Mouse (Mus musculus): ENCODE measurements around the gene Slc35b2. TPM values are rescaled to one million over a fixed set of nuclear protein-coding genes. Genes with fewer than 3 reads are reported as not detected.

The Slc35b2 gene
- total RNA-seq, 4 experiments from 2014 or later: 17.2 to 22.9 (median 19.8) TPM

- no peak for DNase-seq (ENCODE audit: low spot score in 2 of 2)
Observed at GRCm38 (mm10) chr17:45563216-45563615, 458 bp upstream of the Slc35b2 start.

GRCm38 (mm10) chr17:45564531-45565084 is 934 bp downstream of the Slc35b2 start:
- DNase-seq (ENCODE audit: low spot score in 2 of 2): no peak

- no peak for DNase-seq (ENCODE audit: low spot score in 2 of 2)
Observed at GRCm38 (mm10) chr17:45565103-45565502, 1.4 kb downstream of the Slc35b2 start.

GRCm38 (mm10) chr17:45566031-45566359 is 2.3 kb downstream of the Slc35b2 start:
- no peak for DNase-seq (ENCODE audit: low spot score in 2 of 2)

- no peak for DNase-seq (ENCODE audit: low spot score in 2 of 2)
Observed at GRCm38 (mm10) chr17:45566360-45567161, 2.9 kb downstream of the Slc35b2 start.

GRCm38 (mm10) chr17:45567162-45567601 is 3.5 kb downstream of the Slc35b2 start:
- no peak for DNase-seq (ENCODE audit: low spot score in 2 of 2)

GRCm38 (mm10) chr17:45568990-45569389 is 5.3 kb downstream of the Slc35b2 start:
- no peak for DNase-seq (ENCODE audit: low spot score in 2 of 2)

- no peak for DNase-seq (ENCODE audit: low spot score in 2 of 2)
Observed at GRCm38 (mm10) chr17:45569999-45570398, 6.3 kb downstream of the Slc35b2 start.

- DNase-seq (ENCODE audit: low spot score in 2 of 2): peak; percentile 52 to 53
Observed at GRCm38 (mm10) chr17:45572103-45573086, 8.7 kb downstream of the Slc35b2 start.

GRCm38 (mm10) chr17:45573087-45573779 is 9.6 kb downstream of the Slc35b2 start, which contains the start of gene Hsp90ab1:
Gene Hsp90ab1, minus strand, starts transcription at chr17:45573271.
- DNase-seq (ENCODE audit: low spot score in 2 of 2): peak; percentile 98 to 99

GRCm38 (mm10) chr17:45573780-45574123 is 10.1 kb downstream of the Slc35b2 start:
- peak; percentile 95 to 96 for DNase-seq (ENCODE audit: low spot score in 2 of 2)

- DNase-seq (ENCODE audit: low spot score in 2 of 2): peak; percentile 50 to 57
Observed at GRCm38 (mm10) chr17:45574129-45574761, 10.6 kb downstream of the Slc35b2 start.

- no peak for DNase-seq (ENCODE audit: low spot score in 2 of 2)
Observed at GRCm38 (mm10) chr17:45575123-45575897, 11.6 kb downstream of the Slc35b2 start.

GRCm38 (mm10) chr17:45578242-45578641 is 14.6 kb downstream of the Slc35b2 start:
- DNase-seq (ENCODE audit: low spot score in 2 of 2): no peak

- no peak for DNase-seq (ENCODE audit: low spot score in 2 of 2)
Observed at GRCm38 (mm10) chr17:45578843-45579242, 15.2 kb downstream of the Slc35b2 start.

- no peak for DNase-seq (ENCODE audit: low spot score in 2 of 2)
Observed at GRCm38 (mm10) chr17:45579554-45579953, 15.9 kb downstream of the Slc35b2 start.

GRCm38 (mm10) chr17:45580958-45581477 is 17.3 kb downstream of the Slc35b2 start:
- DNase-seq (ENCODE audit: low spot score in 2 of 2): no peak

GRCm38 (mm10) chr17:45581567-45581983 is 17.9 kb downstream of the Slc35b2 start:
- DNase-seq (ENCODE audit: low spot score in 2 of 2): no peak

GRCm38 (mm10) chr17:45582188-45582587 is 18.5 kb downstream of the Slc35b2 start:
- no peak for DNase-seq (ENCODE audit: low spot score in 2 of 2)

Data from gastrocnemius, adult 8-10 months (tissue).